Mouse (Mus musculus) heart, embryonic 11.5 days (tissue): ENCODE results near the gene Irf3. TPM values are rescaled to one million over a fixed set of nuclear protein-coding genes. Genes with fewer than 3 reads are reported as not detected.

Experiments used
- ATAC-seq: fragments of 200-750 bp; cut with Nextera tagmentation; replicated peaks from 2 replicates; pipeline ENCODE4 v1.8.0; 2017; ENCODE audit warnings: moderate library complexity; ENCODE audit not compliant: insufficient number of reproducible peaks, low FRiP score, low TSS enrichment
- H3K27ac ChIP-seq: fragments of 300-500 bp; sonication (generic); 2 replicates; pipeline ENCODE4 v1.5.1; 2014; ENCODE audit warnings: mild to moderate bottlenecking, low read depth, low read length
- H3K27me3 ChIP-seq: fragments of 300-500 bp; sonication (generic); 2 replicates; pipeline ENCODE4 v1.6.1; 2014; ENCODE audit warnings: mild to moderate bottlenecking, low read length, mixed read lengths; ENCODE audit not compliant: control insufficient read depth, insufficient read depth
- H3K36me3 ChIP-seq: fragments of 300-500 bp; sonication (generic); 2 replicates; pipeline ENCODE4 v1.6.1; 2014; ENCODE audit warnings: mild to moderate bottlenecking, low read length, moderate library complexity, mixed read lengths; ENCODE audit not compliant: control insufficient read depth, insufficient read depth
- H3K4me1 ChIP-seq: fragments of 300-500 bp; sonication (generic); 2 replicates; pipeline ENCODE4 v1.6.1; 2014; ENCODE audit warnings: low read length; ENCODE audit not compliant: control insufficient read depth, insufficient read depth
- H3K4me2 ChIP-seq: fragments of 300-500 bp; sonication (generic); 2 replicates; pipeline ENCODE4 v1.6.1; 2014; ENCODE audit warnings: mild to moderate bottlenecking, moderate library complexity
- H3K4me3 ChIP-seq: fragments of 300-500 bp; sonication (generic); 2 replicates; pipeline ENCODE4 v1.5.1; 2014; ENCODE audit warnings: low read depth, low read length
- H3K9ac ChIP-seq: fragments of 300-500 bp; sonication (generic); 2 replicates; pipeline ENCODE4 v1.6.1; 2014; ENCODE audit warnings: mild to moderate bottlenecking, low read depth, low read length, moderate library complexity
- H3K9me3 ChIP-seq: fragments of 300-500 bp; sonication (generic); replicated peaks from 2 replicates; pipeline ENCODE4 v1.6.1; 2016; ENCODE audit warnings: low read length; ENCODE audit not compliant: control insufficient read depth
- WGBS: fragments of 180-500 bp; shearing (Covaris S2); extraction: QIAGEN DNeasy Blood & Tissue Kit; methylation state at CpG from one replicate; pipeline ENCODE4 v1.1.7; 2014; ENCODE audit not compliant: insufficient replicate concordance; 5-methylcytosine and 5-hydroxymethylcytosine counted together
- polyA plus RNA-seq: library from polyadenylated mRNA; unstranded; fragments of >200 nt; fragmentation: Nextera tagmentation; extraction: Ambion mirVana; gene quantifications from 2 replicates; pipeline ENCODE4 v1.2.1, GENCODE M21; 2014

Gene Irf3
- polyA plus RNA-seq, 1 experiment from 2014 or later = 61.4 TPM

- Histone ChIP-seq H3K4me1 (peaks cover 4% of the 10 kb centered on the region; the same call in 1 of the 2 replicates), H3K27ac (no peak overlapping the region), H3K4me3 (no peak overlapping the region), H3K36me3 (peaks cover 4% of the 10 kb centered on the region; the same call in 1 of the 2 replicates), H3K27me3 (no peaks in the 10 kb centered on the region), H3K9me3 (no peaks in the 10 kb centered on the region), H3K4me2 (no peak overlapping the region), H3K9ac (no peak overlapping the region)
- 53% methylated on average over 15 of the region's 15 CpGs for WGBS
- no peak for ATAC-seq
Observed at GRCm38 (mm10) chr7:44966638-44967037, 30.8 kb upstream of the Irf3 start.

GRCm38 (mm10) chr7:44970231-44970691 lies 27.2 kb upstream of the Irf3 start:
- peak; percentile 93 for ATAC-seq
- WGBS = under 1% methylated on average over 36 of the region's 36 CpGs

GRCm38 (mm10) chr7:44971142-44971541 lies 26.3 kb upstream of the Irf3 start:
- no peak for ATAC-seq
- Histone ChIP-seq H3K4me3 (peak overlapping the region; percentile 59), H3K36me3 (no peaks in the 10 kb centered on the region), H3K4me1 (peaks cover 9% of the 10 kb centered on the region; the same call in 1 of the 2 replicates), H3K27ac (no peak overlapping the region), H3K9ac (no peak overlapping the region; the same call in 1 of the 2 replicates), H3K27me3 (no peaks in the 10 kb centered on the region), H3K9me3 (no peaks in the 10 kb centered on the region), H3K4me2 (peak overlapping the region; percentile 65)
- 72% methylated on average over 7 of the region's 7 CpGs for WGBS

More at GRCm38 (mm10) chr7:44970231-44970691, 27.2 kb upstream of the Irf3 start:
- Histone ChIP-seq H3K4me2 (peak overlapping the region; percentile 65), H3K9me3 (no peaks in the 10 kb centered on the region), H3K4me3 (peak overlapping the region; percentile 59), H3K4me1 (peaks cover 9% of the 10 kb centered on the region; the same call in 1 of the 2 replicates), H3K9ac (peak overlapping the region; percentile 71), H3K36me3 (no peaks in the 10 kb centered on the region; the same call in 1 of the 2 replicates), H3K27me3 (no peaks in the 10 kb centered on the region), H3K27ac (peak overlapping the region; percentile 79; the same call in 1 of the 2 replicates)

- 39% methylated on average over 14 of the region's 14 CpGs for WGBS
- H3K4me2 ChIP-seq = peak overlapping the region; percentile 64
- H3K4me3 ChIP-seq = peak overlapping the region; percentile 35
- no peaks in the 10 kb centered on the region for H3K9me3 ChIP-seq
- ATAC-seq = no peak
- no peak overlapping the region for H3K27ac ChIP-seq
- H3K4me1 ChIP-seq = peaks cover 9% of the 10 kb centered on the region; the same call in 1 of the 2 replicates
- peak overlapping the region; percentile 46 for H3K9ac ChIP-seq
- peaks cover 23% of the 10 kb centered on the region for H3K36me3 ChIP-seq
- H3K27me3 ChIP-seq = no peaks in the 10 kb centered on the region
Observed at GRCm38 (mm10) chr7:44973415-44974130, 23.9 kb upstream of the Irf3 start.

GRCm38 (mm10) chr7:44974383-44975116 lies 22.9 kb upstream of the Irf3 start, which contains the start of gene Cpt1c:
Gene Cpt1c, minus strand, starts transcription at chr7:44974851.
- WGBS = 4% methylated on average over 22 of the region's 22 CpGs
- Histone ChIP-seq H3K27ac (peak within 1 kb of the TSS; percentile 8; the same call in 1 of the 2 replicates), H3K4me2 (peak within 1 kb of the TSS; percentile 64), H3K4me3 (peak within 1 kb of the TSS; percentile 35), H3K36me3 (peaks cover 32% of the 10 kb centered on the region), H3K9ac (peak within 1 kb of the TSS; percentile 23), H3K9me3 (no peaks in the 10 kb centered on the region), H3K27me3 (no peaks in the 10 kb centered on the region), H3K4me1 (peaks cover 9% of the 10 kb centered on the region; the same call in 1 of the 2 replicates)
- no peak for ATAC-seq

GRCm38 (mm10) chr7:44975117-44975419 lies 22.4 kb upstream of the Irf3 start:
- peaks cover 37% of the 10 kb centered on the region for H3K36me3 ChIP-seq
- H3K4me2 ChIP-seq = peak overlapping the region; percentile 64
- 27% methylated on average over 6 of the region's 6 CpGs for WGBS
- H3K9ac ChIP-seq = no peak overlapping the region
- ATAC-seq = no peak
- no peak overlapping the region for H3K4me3 ChIP-seq
- H3K4me1 ChIP-seq = peaks cover 9% of the 10 kb centered on the region; the same call in 1 of the 2 replicates
- H3K27ac ChIP-seq = no peak overlapping the region
- H3K27me3 ChIP-seq = no peaks in the 10 kb centered on the region
- no peaks in the 10 kb centered on the region for H3K9me3 ChIP-seq

- Histone ChIP-seq H3K27ac (no peak overlapping the region), H3K4me3 (no peak overlapping the region), H3K36me3 (peaks cover 59% of the 10 kb centered on the region), H3K4me1 (peaks cover 5% of the 10 kb centered on the region; the same call in 1 of the 2 replicates), H3K27me3 (no peaks in the 10 kb centered on the region), H3K9me3 (no peaks in the 10 kb centered on the region), H3K9ac (no peak overlapping the region), H3K4me2 (no peak overlapping the region)
- ATAC-seq = no peak
- 91% methylated on average over 3 of the region's 3 CpGs for WGBS
Observed at GRCm38 (mm10) chr7:44978300-44978699, 19.1 kb upstream of the Irf3 start.

- peaks cover 14% of the 10 kb centered on the region for H3K4me1 ChIP-seq
- no peak for ATAC-seq
- H3K4me2 ChIP-seq = no peak overlapping the region
- peaks cover 56% of the 10 kb centered on the region for H3K36me3 ChIP-seq
- H3K4me3 ChIP-seq = no peak overlapping the region
- H3K27ac ChIP-seq = no peak overlapping the region
- 93% methylated on average over 8 of the region's 8 CpGs for WGBS
- H3K9me3 ChIP-seq = no peaks in the 10 kb centered on the region
- no peak overlapping the region for H3K9ac ChIP-seq
- no peaks in the 10 kb centered on the region for H3K27me3 ChIP-seq
Observed at GRCm38 (mm10) chr7:44981539-44981938, 15.9 kb upstream of the Irf3 start.
